Mouse (Mus musculus): Measurements from ENCODE around the gene Zfp791.
"Not testable (repeated sequence)": the region's sequence is repeated elsewhere in the genome, so short reads cannot be mapped to it uniquely, and the experiment has no call there.

DNA sequence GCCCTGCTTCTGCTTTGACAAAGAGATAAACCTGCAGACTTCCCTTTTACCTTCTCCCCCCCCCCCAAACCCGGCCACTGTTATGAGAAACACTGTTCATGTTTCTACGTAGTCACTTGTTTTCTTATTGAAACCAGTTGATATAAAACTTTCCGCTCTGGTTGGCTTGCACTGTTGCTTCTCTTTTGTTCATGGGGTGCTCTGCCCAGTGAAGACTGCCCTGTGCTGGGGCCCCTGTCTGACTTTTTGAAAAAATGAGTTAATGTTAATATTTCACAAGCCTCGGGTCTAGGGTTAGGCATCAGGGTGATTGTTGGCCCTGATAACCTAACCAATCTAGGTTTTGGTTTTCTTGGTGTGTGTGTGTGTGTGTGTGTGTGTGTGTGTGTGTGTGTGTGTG is 40.7 kb downstream of the Zfp791 start:
- TF ChIP-seq CTCF, POLR2A (IDR thresholded peaks at IDR 0.05; ENCODE audit: extremely low read depth, insufficient read depth, low read length): not testable (repeated sequence)

Measured in cortical plate, adult 2 months (tissue).